Mouse (Mus musculus): ENCODE measurements around the gene Chgb.

DNA sequence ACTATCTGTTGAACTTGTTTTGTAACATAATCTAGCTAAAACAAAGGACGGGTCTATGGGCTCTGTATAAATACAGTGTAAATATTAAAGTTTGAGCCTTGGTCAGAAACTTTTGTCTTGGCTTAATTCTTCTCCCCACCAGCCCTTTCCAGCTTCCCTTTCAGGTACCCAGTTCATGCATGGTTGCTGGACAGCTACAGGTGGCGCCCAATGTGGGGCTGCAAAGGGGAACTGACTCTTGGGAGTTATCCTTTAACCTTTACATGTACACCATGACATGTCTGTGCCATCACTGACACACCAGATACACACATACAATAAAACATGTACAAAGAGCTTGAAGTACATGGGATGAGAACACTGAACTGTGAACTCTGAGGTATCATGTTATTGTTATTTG, 21.9 kb downstream of the Chgb start:
- TF ChIP-seq MAX (IDR thresholded peaks at IDR 0.05; ENCODE audit: low read depth) (no peak), TCF12 (IDR thresholded peaks at IDR 0.05; ENCODE audit: insufficient read depth, poor library complexity, severe bottlenecking) (no peak)

All from myocyte (in vitro differentiated cells).